Comparison of ENCODE assay signal across 8 mouse cellular contexts in genomic region chr12:102387219-102387917, GRCm38 (mm10). TPM values are rescaled to one million over a fixed set of nuclear protein-coding genes. Genes with fewer than 3 reads are reported as not detected.
DNase-seq lines count a peak whose midpoint lies in the region; ATAC-seq and TF ChIP-seq lines count a peak whose summit lies in the region.

No protein-coding gene starts in this region.

- H3K4me2 ChIP-seq in forebrain, embryonic 16.5 days (ENCODE audit: low read length): no peak overlapping the region
- H3K4me2 ChIP-seq in lung, embryonic 15.5 days: no peak overlapping the region

- H3K36me3 ChIP-seq in G1E (replicated peaks): no peaks in the 10 kb centered on the region
- H3K36me3 ChIP-seq in forebrain, embryonic 16.5 days (ENCODE audit: control insufficient read depth, insufficient read depth): no peaks in the 10 kb centered on the region
- no peaks in the 10 kb centered on the region; the same call in 1 of the 2 replicates for H3K36me3 ChIP-seq in hindbrain, embryonic 10.5 days
- peaks cover 28% of the 10 kb centered on the region for H3K36me3 ChIP-seq in lung, embryonic 15.5 days
- H3K36me3 ChIP-seq in thymus, adult 2 months (ENCODE audit: control insufficient read depth, insufficient read depth, low read length): peaks cover 17% of the 10 kb centered on the region

- WGBS in forebrain, embryonic 16.5 days: 47% methylated on average over 16 of the region's 16 CpGs
- 53% methylated on average over 16 of the region's 16 CpGs for WGBS in hindbrain, embryonic 10.5 days
- 55% methylated on average over 16 of the region's 16 CpGs for WGBS in lung, embryonic 15.5 days
- 73% methylated on average over 16 of the region's 16 CpGs for WGBS in thymus, adult 2 months

- peak; percentile 68 for ATAC-seq in G1E (ENCODE audit: extremely low read depth, insufficient number of reproducible peaks, low FRiP score, poor library complexity, severe bottlenecking)
- peak; percentile 87 for ATAC-seq in forebrain, embryonic 16.5 days
- ATAC-seq in lung, embryonic 15.5 days (ENCODE audit: borderline replicate concordance, extremely low read depth, low FRiP score, low TSS enrichment): peak; percentile 51

- no peak overlapping the region for H3K9ac ChIP-seq in forebrain, embryonic 16.5 days (replicated peaks; ENCODE audit: low read depth, low read length)
- H3K9ac ChIP-seq in lung, embryonic 15.5 days: no peak overlapping the region

- TF ChIP-seq CTCF in G1E (IDR thresholded peaks at IDR 0.05; ENCODE audit: low read depth, low read length): peak; percentile 99
- peak; percentile 90 for TF ChIP-seq CTCF in thymus, adult 2 months (IDR thresholded peaks at IDR 0.05; ENCODE audit: borderline replicate concordance, control insufficient read depth, extremely low read depth, insufficient read depth, low read length, poor library complexity)

- no peak for TF ChIP-seq POLR2A in thymus, adult 2 months (IDR thresholded peaks at IDR 0.05; ENCODE audit: control insufficient read depth, extremely low read depth, insufficient read depth, low read length, poor library complexity)

- H3K27ac ChIP-seq in forebrain, embryonic 16.5 days (ENCODE audit: low read length): no peak overlapping the region
- no peak overlapping the region for H3K27ac ChIP-seq in hindbrain, embryonic 10.5 days
- H3K27ac ChIP-seq in lung, embryonic 15.5 days: no peak overlapping the region
- H3K27ac ChIP-seq in thymus, adult 2 months (ENCODE audit: control insufficient read depth, insufficient read depth, low read length): no peak overlapping the region

- no peaks in the 10 kb centered on the region for H3K9me3 ChIP-seq in G1E (replicated peaks)
- no peaks in the 10 kb centered on the region for H3K9me3 ChIP-seq in forebrain, embryonic 16.5 days (ENCODE audit: control insufficient read depth, low read length)
- H3K9me3 ChIP-seq in hindbrain, embryonic 10.5 days: no peaks in the 10 kb centered on the region
- no peaks in the 10 kb centered on the region for H3K9me3 ChIP-seq in lung, embryonic 15.5 days

- H3K4me3 ChIP-seq in G1E (ENCODE audit: low read depth, low read length): no peak overlapping the region
- no peak overlapping the region for H3K4me3 ChIP-seq in forebrain, embryonic 16.5 days (replicated peaks; ENCODE audit: low read length)
- no peak overlapping the region for H3K4me3 ChIP-seq in hindbrain, embryonic 10.5 days
- no peak overlapping the region for H3K4me3 ChIP-seq in lung, embryonic 15.5 days
- no peak overlapping the region for H3K4me3 ChIP-seq in thymus, adult 2 months (ENCODE audit: control insufficient read depth, insufficient read depth, low read length)

- peak; percentile 67 for DNase-seq in G1E (ENCODE audit: low spot score)
- DNase-seq in cerebellum, adult 11-12 months: peak; percentile 75
- DNase-seq in hindbrain, embryonic 10.5 days (ENCODE audit: low spot score): peak; percentile 80
- DNase-seq in layer of hippocampus, adult 8-10 months (ENCODE audit: low spot score in 2 of 2): peak; percentile 70 to 91
- peak; percentile 71 for DNase-seq in ovary, postnatal 10 days (ENCODE audit: low spot score)
- peak; percentile 85 for DNase-seq in thymus, adult 2 months

- H3K27me3 ChIP-seq in G1E (ENCODE audit: insufficient read depth, low read length): peaks cover 22% of the 10 kb centered on the region
- no peaks in the 10 kb centered on the region for H3K27me3 ChIP-seq in forebrain, embryonic 16.5 days (replicated peaks; ENCODE audit: control insufficient read depth, insufficient read depth, low read length)
- H3K27me3 ChIP-seq in hindbrain, embryonic 10.5 days (ENCODE audit: insufficient read depth, poor library complexity, severe bottlenecking): peaks cover 45% of the 10 kb centered on the region
- no peaks in the 10 kb centered on the region for H3K27me3 ChIP-seq in lung, embryonic 15.5 days
- H3K27me3 ChIP-seq in thymus, adult 2 months (ENCODE audit: control insufficient read depth, insufficient read depth, low read length): no peaks in the 10 kb centered on the region

- H3K4me1 ChIP-seq in G1E (ENCODE audit: insufficient read depth, low read depth, low read length): peaks cover 5% of the 10 kb centered on the region; the same call in 1 of the 2 replicates
- H3K4me1 ChIP-seq in forebrain, embryonic 16.5 days (replicated peaks; ENCODE audit: control insufficient read depth, insufficient read depth, low read length): no peaks in the 10 kb centered on the region
- no peaks in the 10 kb centered on the region for H3K4me1 ChIP-seq in hindbrain, embryonic 10.5 days (replicated peaks)
- H3K4me1 ChIP-seq in lung, embryonic 15.5 days: no peaks in the 10 kb centered on the region
- no peaks in the 10 kb centered on the region for H3K4me1 ChIP-seq in thymus, adult 2 months (replicated peaks; ENCODE audit: control insufficient read depth, insufficient read depth, low read length)

RNA-seq across cellular contexts. Expression of gene Lgmn, which starts 52.2 kb away (rescaled TPM):
- total RNA-seq in G1E (2014; fragmentation: Nextera tagmentation) (22.0 and 33.8 TPM in 2 replicates), G1E (2017) (14.0 and 17.3 TPM in 2 replicates)
- polyA plus RNA-seq in G1E (2012): 1.7 TPM in 2 replicates
- polyA plus RNA-seq in forebrain, embryonic 16.5 days (2015; fragmentation: Nextera tagmentation; extraction: Ambion mirVana): 70.3 and 78.8 TPM in 2 replicates
- polyA plus RNA-seq in hindbrain, embryonic 10.5 days (2016; fragmentation: Nextera tagmentation; extraction: Ambion mirVana): 53.9 and 62.5 TPM in 2 replicates
- 100 to 1,000 TPM in 2 of 4 experiments, 10 to 100 TPM in 2; 82.8 to 200 (median 127) TPM for total RNA-seq in layer of hippocampus, adult 8-10 months (2022)
- polyA plus RNA-seq in lung, embryonic 15.5 days (2015; fragmentation: Nextera tagmentation; extraction: Ambion mirVana): 115 and 127 TPM in 2 replicates
- polyA plus RNA-seq in thymus, adult 2 months (2012; rRNA removed): 66.8 and 88.9 TPM in 2 replicates

Comparison
In these comparisons a context has a peak if more than half of its experiments do, and no peak if none do; other contexts are left out.
1. RNA of gene Lgmn, which starts 52.2 kb away (polyA plus RNA-seq): 115 to 127 TPM in lung, embryonic 15.5 days, 66.8 to 88.9 TPM in thymus, adult 2 months, 70.3 to 78.8 TPM in forebrain, embryonic 16.5 days and 53.9 to 62.5 TPM in hindbrain, embryonic 10.5 days; 1.7 TPM in G1E; every median in the first group is over 10 times any median in the second.
2. Peak in every context shown above with its lines, with median percentiles within 50 percentile points of each other: ATAC-seq and DNase-seq.